Mouse (Mus musculus) hindbrain, embryonic 12.5 days (tissue): Measurements from ENCODE around the gene Batf. TPM values are rescaled to one million over a fixed set of nuclear protein-coding genes. Genes with fewer than 3 reads are reported as not detected.
"Not testable (repeated sequence)": the region's sequence is repeated elsewhere in the genome, so short reads cannot be mapped to it uniquely, and the experiment has no call there.

Experiments used
- ATAC-seq: fragments of 200-750 bp; cut with Nextera tagmentation; 2 replicates; pipeline ENCODE4 v1.8.0; 2017; ENCODE audit warnings: moderate TSS enrichment; ENCODE audit not compliant: low FRiP score
- H3K27ac ChIP-seq: fragments of 300-500 bp; sonication (generic); 2 replicates; pipeline ENCODE4 v1.5.1; 2016; ENCODE audit warnings: mild to moderate bottlenecking
- H3K27me3 ChIP-seq: fragments of 300-500 bp; sonication (generic); 2 replicates; pipeline ENCODE4 v1.6.1; 2016; ENCODE audit warnings: mild to moderate bottlenecking
- H3K36me3 ChIP-seq: fragments of 300-500 bp; sonication (generic); 2 replicates; pipeline ENCODE4 v1.6.1; 2016; ENCODE audit warnings: mild to moderate bottlenecking
- H3K4me1 ChIP-seq: fragments of 300-500 bp; sonication (generic); 2 replicates; pipeline ENCODE4 v1.6.1; 2016
- H3K4me2 ChIP-seq: fragments of 300-500 bp; sonication (generic); replicated peaks from 2 replicates; pipeline ENCODE4 v1.6.1; 2016; ENCODE audit warnings: mild to moderate bottlenecking
- H3K4me3 ChIP-seq: fragments of 300-500 bp; sonication (generic); 2 replicates; pipeline ENCODE4 v1.5.1; 2016; ENCODE audit warnings: mild to moderate bottlenecking
- H3K9ac ChIP-seq: fragments of 300-500 bp; sonication (generic); 2 replicates; pipeline ENCODE4 v1.6.1; 2016; ENCODE audit warnings: mild to moderate bottlenecking, moderate library complexity
- H3K9me3 ChIP-seq: fragments of 300-500 bp; sonication (generic); replicated peaks from 2 replicates; pipeline ENCODE4 v1.6.1; 2016; ENCODE audit warnings: mild to moderate bottlenecking
- WGBS: fragments of 180-500 bp; shearing (Covaris S2); methylation state at CpG from one replicate; pipeline ENCODE4 v1.1.7; 2016; 5-methylcytosine and 5-hydroxymethylcytosine counted together
- polyA plus RNA-seq: library from polyadenylated mRNA; unstranded; fragments of >200 nt; fragmentation: Nextera tagmentation; extraction: Ambion mirVana; gene quantifications from 2 replicates; pipeline ENCODE4 v1.2.1, GENCODE M21; 2016

Gene Batf
- polyA plus RNA-seq, 1 experiment from 2014 or later = 2.3 TPM

- WGBS = 76% methylated on average over 6 of the region's 6 CpGs
- no peak overlapping the region for H3K27ac ChIP-seq
Observed at GRCm38 (mm10) chr12:85687846-85688245, 1.4 kb downstream of the Batf start.

GRCm38 (mm10) chr12:85695787-85696186 lies 9.3 kb downstream of the Batf start:
- 95% methylated on average over 2 of the region's 2 CpGs for WGBS
- ATAC-seq = no peak
- Histone ChIP-seq H3K27me3 (no peaks in the 10 kb centered on the region), H3K4me2 (no peak overlapping the region), H3K9ac (no peak overlapping the region), H3K4me1 (no peaks in the 10 kb centered on the region; the same call in 1 of the 2 replicates), H3K27ac (no peak overlapping the region), H3K9me3 (no peaks in the 10 kb centered on the region), H3K36me3 (no peaks in the 10 kb centered on the region), H3K4me3 (no peak overlapping the region)

More at GRCm38 (mm10) chr12:85687846-85688245, 1.4 kb downstream of the Batf start:
- no peak overlapping the region for H3K4me3 ChIP-seq
- H3K4me1 ChIP-seq = no peaks in the 10 kb centered on the region; the same call in 1 of the 2 replicates
- H3K36me3 ChIP-seq = no peaks in the 10 kb centered on the region
- ATAC-seq = no peak
- H3K9me3 ChIP-seq = no peaks in the 10 kb centered on the region
- H3K27me3 ChIP-seq = no peaks in the 10 kb centered on the region
- H3K4me2 ChIP-seq = no peak overlapping the region
- no peak overlapping the region for H3K9ac ChIP-seq

GRCm38 (mm10) chr12:85696436-85696835 lies 10.0 kb downstream of the Batf start:
- H3K4me3 ChIP-seq = no peak overlapping the region
- H3K9ac ChIP-seq = no peak overlapping the region
- ATAC-seq = no peak
- H3K27me3 ChIP-seq = no peaks in the 10 kb centered on the region
- H3K4me2 ChIP-seq = no peak overlapping the region
- H3K27ac ChIP-seq = no peak overlapping the region
- H3K9me3 ChIP-seq = no peaks in the 10 kb centered on the region
- WGBS = 80% methylated on average over 5 of the region's 5 CpGs
- H3K36me3 ChIP-seq = no peaks in the 10 kb centered on the region
- no peaks in the 10 kb centered on the region; the same call in 1 of the 2 replicates for H3K4me1 ChIP-seq

- H3K4me1 ChIP-seq, H3K36me3 ChIP-seq, H3K27ac ChIP-seq, H3K4me3 ChIP-seq, H3K27me3 ChIP-seq, H3K9ac ChIP-seq, H3K9me3 ChIP-seq: not testable (repeated sequence)
- peak overlapping the region; percentile 32 for H3K4me2 ChIP-seq
- 34% methylated on average over 14 of the region's 37 CpGs for WGBS
- ATAC-seq = peak; percentile 64
Observed at GRCm38 (mm10) chr12:85698179-85698578, 11.7 kb downstream of the Batf start.

GRCm38 (mm10) chr12:85700191-85700841 lies 13.8 kb downstream of the Batf start:
- Histone ChIP-seq H3K4me1 (peaks cover 5% of the 10 kb centered on the region), H3K4me3 (no peak overlapping the region), H3K4me2 (no peak overlapping the region), H3K9ac (no peak overlapping the region), H3K36me3 (no peaks in the 10 kb centered on the region), H3K9me3 (no peaks in the 10 kb centered on the region), H3K27me3 (peaks cover 6% of the 10 kb centered on the region; the same call in 1 of the 2 replicates), H3K27ac (no peak overlapping the region)
- 65% methylated on average over 6 of the region's 6 CpGs for WGBS
- ATAC-seq = no peak

GRCm38 (mm10) chr12:85700842-85701223 lies 14.4 kb downstream of the Batf start:
- Histone ChIP-seq H3K36me3 (no peaks in the 10 kb centered on the region), H3K27ac (no peak overlapping the region), H3K27me3 (peaks cover 8% of the 10 kb centered on the region; the same call in 1 of the 2 replicates), H3K9ac (no peak overlapping the region), H3K4me3 (no peak overlapping the region), H3K4me1 (peaks cover 10% of the 10 kb centered on the region), H3K4me2 (no peak overlapping the region), H3K9me3 (no peaks in the 10 kb centered on the region)
- 85% methylated on average over 7 of the region's 7 CpGs for WGBS
- ATAC-seq = no peak

GRCm38 (mm10) chr12:85702166-85703055 lies 15.9 kb downstream of the Batf start:
- no peaks in the 10 kb centered on the region for H3K36me3 ChIP-seq
- no peak overlapping the region for H3K27ac ChIP-seq
- peaks cover 12% of the 10 kb centered on the region for H3K4me1 ChIP-seq
- no peak overlapping the region for H3K9ac ChIP-seq
- no peaks in the 10 kb centered on the region for H3K9me3 ChIP-seq
- H3K4me3 ChIP-seq = no peak overlapping the region
- no peak for ATAC-seq
- H3K4me2 ChIP-seq = no peak overlapping the region
- 80% methylated on average over 15 of the region's 15 CpGs for WGBS
- peaks cover 10% of the 10 kb centered on the region for H3K27me3 ChIP-seq

GRCm38 (mm10) chr12:85703507-85703906 lies 17.0 kb downstream of the Batf start:
- H3K4me1 ChIP-seq = peaks cover 12% of the 10 kb centered on the region
- 72% methylated on average over 3 of the region's 3 CpGs for WGBS
- H3K27me3 ChIP-seq = peaks cover 11% of the 10 kb centered on the region
- no peaks in the 10 kb centered on the region for H3K9me3 ChIP-seq
- no peak overlapping the region for H3K9ac ChIP-seq
- H3K4me3 ChIP-seq = no peak overlapping the region
- ATAC-seq = no peak
- no peaks in the 10 kb centered on the region for H3K36me3 ChIP-seq
- H3K4me2 ChIP-seq = no peak overlapping the region
- no peak overlapping the region for H3K27ac ChIP-seq

- no peak overlapping the region for H3K9ac ChIP-seq
- peaks cover 11% of the 10 kb centered on the region for H3K27me3 ChIP-seq
- no peak overlapping the region for H3K4me3 ChIP-seq
- no peak overlapping the region for H3K27ac ChIP-seq
- H3K36me3 ChIP-seq = no peaks in the 10 kb centered on the region
- H3K9me3 ChIP-seq = no peaks in the 10 kb centered on the region
- H3K4me2 ChIP-seq = no peak overlapping the region
- H3K4me1 ChIP-seq = peaks cover 12% of the 10 kb centered on the region
- WGBS = 54% methylated on average over 7 of the region's 7 CpGs
- no peak for ATAC-seq
Observed at GRCm38 (mm10) chr12:85704566-85704965, 18.1 kb downstream of the Batf start.

GRCm38 (mm10) chr12:85705002-85705830 lies 18.7 kb downstream of the Batf start:
- Histone ChIP-seq H3K27me3 (peaks cover 11% of the 10 kb centered on the region), H3K4me2 (peak overlapping the region; percentile 53), H3K36me3 (no peaks in the 10 kb centered on the region), H3K4me3 (peak overlapping the region; percentile 31), H3K27ac (no peak overlapping the region), H3K9ac (peak overlapping the region; percentile 53), H3K9me3 (no peaks in the 10 kb centered on the region), H3K4me1 (peaks cover 12% of the 10 kb centered on the region)
- WGBS = 13% methylated on average over 20 of the region's 20 CpGs
- peak; percentile 29; the same call in 1 of the 2 replicates for ATAC-seq

GRCm38 (mm10) chr12:85705831-85706530 lies 19.5 kb downstream of the Batf start:
- ATAC-seq = no peak
- Histone ChIP-seq H3K4me3 (peak overlapping the region; percentile 31), H3K4me2 (peak overlapping the region; percentile 53), H3K27me3 (peaks cover 11% of the 10 kb centered on the region), H3K9ac (peak overlapping the region; percentile 53), H3K9me3 (no peaks in the 10 kb centered on the region), H3K27ac (no peak overlapping the region), H3K36me3 (no peaks in the 10 kb centered on the region), H3K4me1 (peaks cover 12% of the 10 kb centered on the region)
- 23% methylated on average over 17 of the region's 17 CpGs for WGBS
